Mouse (Mus musculus) lung, adult 2 months (tissue): ENCODE measurements at regions not wholly inside any gene's neighbourhood (a gene's known extent, or its start where the extent isn't known, plus 50 kb on each side); places are given as distances from the start of the nearest gene placed in this dataset.
"Not testable (repeated sequence)": the region's sequence is repeated elsewhere in the genome, so short reads cannot be mapped to it uniquely, and the experiment has no call there.

ENCODE experiments used
- DNase-seq: peaks from one replicate; pipeline ENCODE4 v3.0.0; 2022
- H3K4me1 ChIP-seq: fragments of 200-500 bp; 2 replicates; pipeline ENCODE4 v1.6.1; 2011; ENCODE audit warnings: low read length; ENCODE audit not compliant: control insufficient read depth, insufficient read depth
- H3K4me3 ChIP-seq: fragments of 200-500 bp; replicated peaks from 2 replicates; pipeline ENCODE3; 2011; ENCODE audit warnings: low read depth, mild to moderate bottlenecking, control low read depth, low read length; ENCODE audit errors: extremely low read depth
- CTCF ChIP-seq: fragments of 200-500 bp; IDR thresholded peaks from 2 replicates; pipeline ENCODE4 v1.5.1; 2011; ENCODE audit warnings: mild to moderate bottlenecking, low read length, control low read depth; ENCODE audit not compliant: insufficient read depth
- POLR2A ChIP-seq: fragments of 200-500 bp; IDR thresholded peaks from 2 replicates; pipeline ENCODE4 v1.6.1; 2011; ENCODE audit warnings: low read depth, mild to moderate bottlenecking, control low read depth, low read length, borderline replicate concordance; ENCODE audit errors: extremely low read depth
- WGBS: fragments of 180-500 bp; shearing (Covaris S2); methylation state at CpG from one replicate; pipeline ENCODE4 v1.1.7; 2018; 5-methylcytosine and 5-hydroxymethylcytosine counted together

DNA sequence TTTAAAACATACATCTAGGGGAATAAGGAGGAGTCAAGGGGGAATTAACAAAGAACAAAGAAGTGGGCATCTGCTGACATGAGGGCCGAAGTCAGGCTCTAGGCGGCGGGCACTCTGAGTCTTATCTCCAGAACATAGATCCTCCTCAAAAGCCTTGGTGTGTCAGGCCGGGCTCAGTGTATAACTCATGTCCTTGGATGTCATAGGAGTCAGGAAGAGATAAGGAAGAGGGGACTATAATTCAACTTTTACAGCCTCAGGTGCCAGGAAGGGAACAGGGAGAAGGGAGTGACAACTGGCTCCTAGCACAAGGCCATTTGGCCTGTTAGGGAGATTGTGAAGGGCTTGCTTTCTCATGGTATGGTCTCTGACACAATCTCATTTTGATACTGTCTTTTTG lies 185.9 kb upstream of the Ube2e2 start:
- not testable (repeated sequence) for H3K4me1 ChIP-seq, DNase-seq, H3K4me3 ChIP-seq
- WGBS = 89% methylated on average over 4 of the region's 4 CpGs

DNA sequence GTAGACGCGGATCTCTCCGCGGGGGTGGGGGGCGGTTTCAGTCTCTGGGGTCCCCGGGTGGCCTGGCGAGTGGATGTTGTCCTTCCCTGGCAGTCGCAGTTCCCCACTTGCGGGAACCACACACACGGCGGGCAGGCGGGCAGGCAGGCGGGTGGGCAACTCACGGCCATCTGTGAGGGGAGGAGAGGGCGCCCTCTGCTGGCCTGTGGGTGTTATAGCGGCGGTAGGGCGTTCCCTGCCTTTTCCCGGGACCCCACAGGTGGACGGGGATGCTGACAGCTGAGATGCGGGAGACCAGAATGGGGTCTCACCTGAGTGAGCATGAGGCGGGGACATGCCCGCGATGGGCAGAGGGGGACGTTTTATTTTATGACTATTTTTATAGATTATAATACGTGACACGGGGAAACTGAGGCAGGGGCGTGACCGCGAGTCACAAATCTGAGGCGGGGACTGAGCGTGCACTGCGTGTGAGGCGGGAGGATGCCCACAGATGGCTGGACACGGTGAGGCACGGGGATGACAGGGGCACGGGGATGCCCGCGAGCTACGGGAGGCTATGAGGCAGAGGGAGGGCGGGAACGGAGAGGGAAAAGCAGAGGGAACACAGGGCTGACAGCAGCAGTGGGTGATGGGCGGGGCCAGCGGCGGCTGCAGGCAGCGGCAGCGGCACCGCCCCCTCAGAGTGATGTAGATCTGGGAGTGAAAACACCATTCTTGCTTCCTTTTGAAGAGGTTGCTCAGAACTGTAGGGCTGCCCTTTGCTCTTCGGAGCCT lies 148.1 kb upstream of the Ube2e2 start:
- DNase-seq = peak; percentile 15
- WGBS = 3% methylated on average over 49 of the region's 49 CpGs
- H3K4me3 ChIP-seq = peak overlapping the region; percentile 24
- no peaks in the 10 kb centered on the region for H3K4me1 ChIP-seq
- no peak for TF ChIP-seq POLR2A
- TF ChIP-seq CTCF = peak; percentile 42

DNA sequence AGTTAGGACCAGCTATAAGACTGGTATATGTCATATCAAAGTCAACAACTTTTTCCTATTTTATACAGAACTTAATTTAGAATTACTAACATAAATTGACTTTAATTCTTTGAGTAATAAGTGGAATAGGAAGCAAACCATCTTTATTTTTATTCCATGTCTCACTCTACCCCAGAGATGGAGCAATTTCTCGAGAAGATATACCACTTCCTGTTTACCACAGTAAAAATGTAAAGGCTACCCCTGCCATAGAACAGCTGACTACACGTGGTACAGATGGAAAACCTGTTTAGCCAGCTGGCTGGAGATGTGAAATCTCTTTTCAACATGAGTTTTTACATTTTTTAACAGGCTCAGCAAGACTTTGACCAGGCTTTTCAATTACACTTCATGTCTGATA lies 126.0 kb upstream of the Ube2e2 start:
- DNase-seq = no peak
- TF ChIP-seq CTCF (no peak), POLR2A (no peak)
- WGBS = 10% methylated on average over 2 of the region's 2 CpGs

GRCm38 (mm10) chr14:19015406-19015805 lies 121.3 kb upstream of the Ube2e2 start:
- 40% methylated on average over 4 of the region's 4 CpGs for WGBS
- no peak for DNase-seq
- Histone ChIP-seq H3K4me1 (no peaks in the 10 kb centered on the region), H3K4me3 (no peak overlapping the region)
- TF ChIP-seq POLR2A (no peak), CTCF (no peak)

More for the DNA sequence above, 126.0 kb upstream of the Ube2e2 start:
- H3K4me1 ChIP-seq = no peaks in the 10 kb centered on the region
- no peak overlapping the region for H3K4me3 ChIP-seq

DNA sequence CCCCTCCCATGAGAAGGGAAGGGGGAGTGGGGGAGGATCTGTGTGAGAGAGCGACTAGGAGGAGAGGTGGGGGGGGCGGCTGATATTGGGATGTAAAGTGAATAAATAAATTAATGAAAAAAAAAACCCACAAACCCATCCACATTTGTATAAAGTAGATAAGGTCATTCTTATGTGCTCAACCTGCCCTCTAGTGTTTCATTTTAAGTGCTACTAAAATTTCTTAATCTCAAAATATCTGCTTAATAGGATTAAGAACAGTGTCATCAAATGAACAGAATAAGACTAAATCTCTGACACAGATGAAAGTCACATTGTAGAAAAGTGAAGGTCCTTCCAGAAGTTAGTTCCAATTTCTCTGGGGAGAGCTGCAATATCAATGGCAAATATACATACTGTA lies 119.5 kb upstream of the Ube2e2 start:
- DNase-seq, H3K4me3 ChIP-seq, H3K4me1 ChIP-seq: not testable (repeated sequence)
- WGBS = 68% methylated on average over 2 of the region's 2 CpGs

DNA sequence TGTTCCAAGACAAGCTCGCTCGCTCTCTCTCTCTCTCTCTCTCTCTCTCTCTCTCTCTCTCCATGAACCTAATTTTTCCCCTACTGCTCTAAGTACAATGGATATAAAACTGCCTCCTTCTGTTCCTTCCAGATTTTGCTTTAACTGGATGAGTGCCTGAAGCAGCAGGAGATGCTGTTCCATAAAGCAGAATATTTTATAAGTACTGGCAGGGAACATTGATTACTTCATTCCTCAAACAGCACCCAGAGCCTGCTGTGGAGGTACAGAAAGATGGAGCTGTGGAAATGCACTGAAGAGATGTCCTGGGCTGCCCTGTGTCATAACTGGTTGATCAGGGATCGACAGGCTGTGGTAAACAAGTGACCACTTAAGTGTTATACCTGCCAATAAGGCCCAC lies 89.8 kb upstream of the Ube2e2 start:
- no peak for DNase-seq
- H3K4me1 ChIP-seq = no peaks in the 10 kb centered on the region
- 86% methylated on average over 3 of the region's 3 CpGs for WGBS
- no peak for TF ChIP-seq POLR2A
- no peak for TF ChIP-seq CTCF
- H3K4me3 ChIP-seq = no peak overlapping the region

GRCm38 (mm10) chr14:18963864-18964263 lies 69.8 kb upstream of the Ube2e2 start:
- DNase-seq = no peak
- 94% methylated on average over 1 of the region's 1 CpGs for WGBS
- TF ChIP-seq POLR2A (no peak), CTCF (no peak)
- H3K4me1 ChIP-seq = no peaks in the 10 kb centered on the region
- H3K4me3 ChIP-seq = no peak overlapping the region

- H3K4me3 ChIP-seq = no peak overlapping the region
- TF ChIP-seq POLR2A (no peak), CTCF (no peak)
- DNase-seq = no peak
- H3K4me1 ChIP-seq = no peaks in the 10 kb centered on the region
- 60% methylated on average over 2 of the region's 2 CpGs for WGBS
Observed at GRCm38 (mm10) chr14:18963287-18963686, 69.2 kb upstream of the Ube2e2 start.
